Mouse (Mus musculus) hematopoietic stem cell, adult 5-6 weeks (primary cell): ENCODE measurements around the gene Prim1. TPM values are rescaled to one million over a fixed set of nuclear protein-coding genes. Genes with fewer than 3 reads are reported as not detected.
"Not testable (repeated sequence)": the region's sequence is repeated elsewhere in the genome, so short reads cannot be mapped to it uniquely, and the experiment has no call there.

ENCODE experiments used
- ATAC-seq, 2 experiments: fragments of 125-278 bp in 1 of 2; replicated peaks in 1 of 2; 2 replicates each; pipeline ENCODE4 v1.8.0; 2016 to 2017; ENCODE audit warnings: inconsistent platforms in 2 of 2, mild to moderate bottlenecking in 2 of 2, moderate number of reproducible peaks in 2 of 2, low read depth in 1 of 2, moderate TSS enrichment in 1 of 2; ENCODE audit not compliant: low FRiP score in 2 of 2, poor library complexity in 2 of 2, severe bottlenecking in 2 of 2, insufficient read depth in 1 of 2, low TSS enrichment in 1 of 2
- total RNA-seq: library from RNA; stranded (forward); fragments of 172-1452, 232-1000 nt; gene quantifications from 2 replicates; pipeline ENCODE4 v1.2.3, GENCODE M21; 2017

The Prim1 gene
- total RNA-seq, 1 experiment from 2014 or later: 108 TPM

DNA sequence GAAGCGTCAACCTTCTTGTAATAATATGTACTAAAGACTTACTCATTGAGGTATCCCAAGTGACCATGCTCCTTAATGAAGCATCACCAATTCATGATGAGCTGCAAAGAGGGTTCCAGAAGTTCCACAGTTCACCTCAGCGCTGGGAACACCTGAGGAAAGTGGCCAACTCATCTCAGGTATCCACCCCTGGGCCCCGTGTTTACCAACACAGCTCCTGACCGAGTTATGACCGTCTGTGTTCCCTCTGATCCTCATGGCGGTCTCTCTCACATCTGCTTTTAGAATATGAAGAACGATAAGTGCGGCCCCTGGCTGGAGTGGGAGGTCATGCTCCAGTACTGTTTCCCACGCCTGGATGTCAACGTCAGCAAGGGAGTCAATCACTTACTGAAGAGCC is 8.5 kb downstream of the Prim1 start:
- ATAC-seq: no peak

DNA sequence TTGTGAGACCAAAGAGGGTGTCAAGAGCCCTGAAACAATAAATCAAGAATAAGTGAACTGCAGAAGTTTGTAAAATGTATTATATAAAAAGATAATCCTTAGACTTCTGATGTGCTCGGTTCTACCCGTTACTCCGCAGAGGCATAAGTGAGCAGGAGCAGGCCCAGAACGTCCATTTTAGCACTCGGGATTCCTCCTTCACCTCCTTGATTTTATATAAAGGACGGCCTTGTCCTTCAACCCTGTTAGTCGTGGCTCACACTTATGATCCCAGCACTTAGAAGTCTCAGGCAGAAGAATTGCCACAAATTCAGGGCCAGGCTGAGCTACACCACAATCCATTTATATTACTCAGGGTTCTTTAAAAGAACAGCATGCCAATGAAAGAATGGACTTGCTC is 15.0 kb downstream of the Prim1 start:
- no peak for ATAC-seq

DNA sequence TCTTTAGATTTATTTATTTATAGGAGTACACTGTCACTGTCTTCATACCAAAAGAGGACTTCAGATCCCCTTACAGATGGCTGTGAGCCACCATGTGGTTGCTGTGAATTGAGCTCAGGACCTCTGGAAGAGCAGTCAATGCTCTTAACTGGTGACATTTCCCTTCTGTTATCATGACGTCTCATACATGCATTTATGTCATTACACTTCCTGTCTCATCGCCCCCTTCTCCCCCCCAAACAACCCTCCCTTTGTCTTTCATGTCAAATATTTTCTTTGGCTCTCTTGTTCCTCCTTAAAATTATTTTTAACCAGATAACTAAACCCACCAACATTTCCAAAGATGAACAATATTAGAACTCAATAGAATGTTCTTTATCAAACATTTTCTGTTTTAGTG is 15.9 kb downstream of the Prim1 start:
- ATAC-seq: no peak

DNA sequence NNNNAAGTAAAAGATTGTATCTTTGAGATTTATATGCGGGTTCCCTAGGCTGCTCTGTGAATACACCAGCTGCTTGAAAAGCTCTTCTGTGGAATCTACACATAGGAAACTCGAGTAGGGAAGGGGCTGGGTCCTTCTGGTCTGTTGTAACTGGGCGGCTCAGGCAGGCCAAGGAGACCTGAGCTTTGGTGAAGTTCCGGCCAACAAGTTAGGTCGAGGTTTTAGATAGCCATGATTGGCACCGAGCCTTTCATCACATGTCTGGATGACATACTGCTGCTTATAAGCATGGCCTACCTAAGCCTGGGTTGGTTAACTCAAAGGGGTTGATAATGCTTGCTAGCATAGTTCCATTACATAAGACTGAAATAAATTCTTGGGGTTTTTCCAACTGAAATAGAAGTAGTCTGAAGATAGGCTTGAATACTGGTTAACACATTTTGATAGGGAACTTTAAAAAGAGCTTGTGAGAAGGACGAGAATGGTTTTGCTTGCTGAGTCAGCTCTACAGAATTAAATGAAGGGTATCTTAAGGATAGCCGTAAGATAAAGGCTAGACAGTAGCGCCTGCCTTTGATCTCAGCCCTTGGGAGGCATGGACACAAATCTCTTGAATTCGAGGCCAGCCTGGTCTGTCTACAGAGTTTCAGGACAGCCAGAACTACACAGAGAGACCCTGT is 21.9 kb downstream of the Prim1 start:
- peak in 1 of 2 experiments; percentile 15; a peak in 1 of 4 replicates for ATAC-seq

DNA sequence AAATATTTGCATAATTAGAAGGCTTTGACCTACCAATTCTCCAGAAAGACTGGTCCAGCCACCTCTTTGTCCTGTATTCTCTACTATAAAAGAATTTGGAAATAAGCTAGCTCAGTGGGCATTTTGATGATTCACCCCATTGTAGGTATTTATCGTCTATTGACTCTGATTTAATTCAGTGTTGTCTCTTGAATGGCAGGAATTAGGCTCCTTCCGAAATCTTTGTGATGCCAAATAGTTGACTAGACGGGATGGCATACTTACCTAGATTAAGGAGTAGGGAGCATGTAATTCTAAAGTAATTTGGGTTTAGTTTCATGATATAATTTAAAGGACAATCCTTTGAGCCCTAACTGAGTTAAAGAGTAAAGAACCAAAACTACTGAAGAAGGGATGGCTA is 23.0 kb downstream of the Prim1 start:
- no peak for ATAC-seq

DNA sequence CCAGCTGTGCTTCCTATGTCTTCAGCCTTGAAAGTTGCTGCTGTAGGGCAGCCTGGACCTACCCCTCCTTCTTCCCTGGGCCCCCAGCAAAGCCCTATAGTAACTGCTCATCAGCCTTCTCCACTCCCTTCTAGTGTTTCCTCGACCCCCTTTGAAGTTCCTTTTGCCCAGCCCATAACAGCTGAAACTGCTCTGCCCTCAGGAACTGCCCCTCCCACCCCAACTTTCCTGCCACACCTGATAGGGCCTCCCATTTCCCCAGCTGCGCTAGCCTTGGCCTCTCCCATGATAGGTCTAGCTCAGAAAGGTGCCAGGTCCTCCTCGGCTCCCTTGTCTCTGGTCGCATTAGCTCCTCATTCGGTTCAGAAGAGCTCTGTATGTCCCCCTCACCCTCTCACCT is 24.2 kb downstream of the Prim1 start:
- ATAC-seq: no peak

DNA sequence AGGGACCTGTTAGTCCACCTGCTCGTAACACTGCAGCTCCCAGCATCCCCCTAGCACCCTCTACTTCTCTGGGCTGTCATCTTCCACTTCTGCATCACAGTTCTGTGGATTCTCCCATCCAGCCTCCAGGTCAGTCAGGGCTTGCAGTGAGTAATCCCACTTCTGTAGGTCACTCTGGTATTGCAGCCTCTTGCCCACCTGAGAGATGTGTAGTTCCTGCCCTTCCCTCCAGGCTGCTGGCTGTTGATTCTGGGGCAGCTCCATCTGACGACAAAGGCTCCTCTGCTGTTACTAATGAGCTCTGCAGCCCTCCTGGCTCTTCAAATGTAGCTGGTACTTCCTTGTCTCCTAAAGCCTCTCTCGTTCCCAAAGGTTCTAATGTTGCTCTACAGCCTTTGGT is 24.9 kb downstream of the Prim1 start:
- no peak for ATAC-seq

DNA sequence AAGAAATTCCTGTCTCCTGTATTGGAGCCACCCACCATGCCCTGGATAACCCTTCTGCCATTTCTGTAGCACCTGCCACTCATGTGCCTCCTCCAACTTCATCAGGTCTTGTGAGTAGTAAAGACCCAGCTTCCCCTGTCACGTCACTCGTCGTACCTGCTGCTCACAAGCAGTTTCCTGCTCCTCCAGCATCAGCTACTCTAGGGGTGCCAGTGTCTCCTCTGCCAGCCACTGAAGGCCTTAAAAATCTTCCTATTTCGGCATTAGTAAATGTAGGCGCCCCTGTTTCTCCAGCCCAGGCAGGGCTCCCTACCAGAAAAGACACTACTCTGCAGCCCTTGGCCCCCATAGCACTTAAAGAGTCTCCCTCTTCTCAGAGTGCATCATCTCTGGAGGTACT is 25.3 kb downstream of the Prim1 start:
- no peak for ATAC-seq

DNA sequence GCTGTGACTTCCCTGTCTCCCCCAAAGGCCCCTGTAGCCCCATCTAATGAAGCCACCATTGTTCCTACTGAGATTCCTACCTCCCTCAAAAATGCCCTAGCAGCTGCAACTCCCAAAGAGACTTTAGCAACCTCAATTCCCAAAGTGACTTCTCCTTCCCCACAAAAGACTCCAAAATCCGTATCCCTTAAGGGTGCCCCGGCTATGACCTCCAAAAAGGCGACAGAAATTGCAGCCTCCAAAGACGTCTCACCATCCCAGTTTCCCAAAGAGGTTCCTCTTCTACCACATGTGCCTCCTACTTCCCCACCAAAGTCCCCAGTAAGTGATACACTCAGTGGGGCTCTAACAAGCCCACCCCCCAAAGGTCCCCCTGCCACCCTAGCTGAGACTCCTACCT is 26.7 kb downstream of the Prim1 start:
- no peak for ATAC-seq

DNA sequence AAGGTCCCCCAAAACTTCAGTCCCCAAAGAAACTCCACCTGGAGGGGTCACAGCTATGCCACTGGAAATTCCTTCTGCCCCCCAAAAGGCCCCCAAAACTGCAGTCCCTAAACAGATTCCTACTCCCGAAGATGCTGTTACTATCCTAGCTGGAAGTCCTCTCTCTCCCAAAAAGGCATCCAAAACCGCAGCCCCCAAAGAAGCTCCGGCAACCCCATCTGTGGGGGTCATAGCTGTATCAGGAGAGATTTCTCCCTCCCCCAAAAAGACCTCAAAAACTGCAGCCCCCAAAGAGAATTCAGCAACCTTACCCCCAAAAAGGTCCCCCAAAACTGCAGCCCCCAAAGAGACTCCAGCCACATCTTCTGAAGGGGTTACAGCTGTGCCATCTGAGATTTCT is 27.5 kb downstream of the Prim1 start:
- no peak for ATAC-seq

DNA sequence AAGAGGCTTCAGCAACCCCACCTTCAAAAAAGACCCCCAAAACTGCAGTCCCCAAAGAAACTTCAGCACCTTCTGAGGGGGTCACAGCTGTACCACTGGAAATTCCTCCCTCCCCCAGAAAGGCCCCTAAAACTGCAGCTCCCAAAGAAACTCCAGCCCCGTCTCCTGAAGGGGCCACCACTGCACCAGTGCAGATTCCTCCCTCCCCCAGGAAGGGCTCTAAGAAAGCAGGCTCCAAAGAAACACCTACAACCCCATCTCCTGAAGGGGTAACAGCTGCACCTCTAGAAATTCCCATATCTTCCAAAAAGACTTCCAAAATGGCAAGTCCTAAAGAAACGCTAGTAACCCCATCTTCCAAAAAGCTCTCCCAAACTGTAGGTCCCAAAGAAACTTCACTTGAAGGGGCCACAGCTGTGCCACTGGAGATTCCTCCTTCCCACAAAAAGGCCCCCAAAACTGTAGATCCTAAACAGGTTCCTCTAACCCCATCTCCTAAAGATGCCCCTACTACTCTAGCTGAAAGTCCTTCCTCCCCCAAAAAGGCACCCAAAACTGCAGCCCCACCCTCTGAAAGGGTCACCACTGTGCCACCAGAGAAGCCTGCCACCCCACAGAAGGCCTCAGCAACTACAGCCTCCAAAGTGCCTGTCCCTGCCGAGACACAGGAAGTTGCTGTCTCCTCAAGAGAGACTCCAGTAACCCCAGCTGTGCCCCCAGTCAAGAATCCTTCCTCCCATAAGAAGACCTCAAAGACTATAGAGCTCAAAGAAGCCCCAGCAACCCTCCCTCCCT is 28.3 kb downstream of the Prim1 start:
- ATAC-seq: no peak

DNA sequence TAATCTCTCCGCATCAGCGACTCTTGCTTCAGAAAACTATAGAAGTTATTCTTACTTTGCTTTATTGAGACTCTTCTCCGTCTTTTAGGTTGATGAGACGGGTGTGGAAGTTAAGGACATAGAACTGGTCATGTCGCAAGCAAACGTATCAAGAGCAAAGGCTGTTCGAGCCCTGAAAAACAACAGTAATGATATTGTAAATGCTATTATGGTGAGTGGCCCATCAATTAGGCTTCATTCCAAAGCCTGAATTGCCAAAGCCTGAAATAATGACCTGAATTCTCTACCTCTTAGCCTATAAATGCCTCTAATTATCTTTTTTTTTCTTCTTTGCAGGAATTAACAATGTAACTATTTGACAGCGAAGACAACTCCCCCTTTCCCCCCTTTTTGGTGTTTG is 33.2 kb downstream of the Prim1 start:
- ATAC-seq: no peak

DNA sequence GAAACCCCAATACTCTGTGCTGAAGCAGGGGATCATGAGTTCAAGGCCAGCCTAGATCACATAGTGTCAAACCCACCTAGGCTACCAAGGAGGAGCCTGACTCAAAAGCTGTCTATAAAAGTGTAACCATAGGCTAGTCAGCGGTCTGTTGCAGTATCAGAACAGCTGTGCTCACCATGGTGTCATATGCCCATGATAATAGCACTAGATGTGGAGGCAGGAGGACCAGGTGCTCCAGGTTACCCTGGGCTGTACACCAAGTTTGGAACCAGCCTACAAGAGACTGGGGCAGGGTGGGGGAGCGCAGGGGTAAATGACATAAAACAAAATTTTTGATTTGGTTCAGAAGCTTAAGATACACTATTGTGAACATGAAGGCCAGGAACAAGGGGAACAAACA is 34.8 kb downstream of the Prim1 start:
- ATAC-seq: no peak

DNA sequence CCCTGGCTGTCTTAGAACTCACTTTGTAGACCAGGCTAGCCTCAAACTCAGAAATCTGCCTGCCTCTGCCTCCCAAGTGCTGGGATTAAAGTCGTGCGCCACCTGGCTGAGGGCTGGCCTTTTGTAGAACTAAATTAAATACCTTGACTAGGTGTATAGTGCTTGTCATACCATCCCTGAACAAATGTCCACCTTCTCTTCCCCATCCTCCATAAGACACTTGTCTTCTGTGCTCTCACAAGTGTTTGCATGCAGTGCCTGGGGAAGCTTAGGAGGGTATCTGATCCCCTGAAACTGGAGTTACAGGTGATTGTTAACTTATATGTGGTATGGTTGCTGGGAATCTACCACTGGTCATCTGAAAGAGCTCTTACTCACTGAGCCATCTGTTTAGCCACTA is 35.4 kb downstream of the Prim1 start:
- no peak for ATAC-seq

DNA sequence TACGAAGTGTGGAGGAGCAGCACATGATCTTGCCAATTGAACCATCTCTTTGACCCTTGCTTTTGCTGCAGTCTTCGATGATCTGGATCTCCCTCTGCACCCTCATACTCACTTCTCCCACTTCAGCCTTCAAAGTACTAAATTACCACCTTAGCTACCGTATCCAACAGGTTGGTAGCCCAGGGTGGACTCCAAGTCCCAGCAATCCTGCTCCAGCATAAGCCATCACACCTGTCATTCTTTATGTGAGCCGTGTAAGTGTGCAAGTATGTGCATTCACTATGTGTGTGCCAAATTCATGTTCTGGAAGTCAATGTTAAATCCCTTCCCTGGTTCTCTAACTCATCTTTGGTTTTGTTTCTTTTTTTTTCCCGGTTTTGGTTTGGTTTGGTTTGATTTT is 36.6 kb downstream of the Prim1 start:
- ATAC-seq: no peak

DNA sequence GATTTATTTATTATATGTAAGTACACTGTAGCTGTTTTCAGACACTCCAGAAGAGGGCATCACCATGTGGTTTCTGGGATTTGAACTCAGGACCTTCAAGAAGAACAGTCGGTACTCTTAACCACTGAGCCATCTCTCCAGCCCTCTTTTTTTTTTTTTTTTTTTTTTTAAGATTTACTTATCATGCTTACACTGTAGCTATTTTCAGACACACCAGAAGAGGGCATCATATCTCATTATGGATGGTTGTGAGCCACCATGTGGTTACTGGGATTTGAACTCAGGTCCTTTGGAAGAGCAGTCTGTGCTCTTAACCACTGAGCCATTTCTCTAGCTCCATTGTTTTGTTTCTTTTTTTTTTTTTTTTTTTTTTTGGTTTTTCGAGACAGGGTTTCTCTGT is 37.2 kb downstream of the Prim1 start:
- ATAC-seq: not testable (repeated sequence)

DNA sequence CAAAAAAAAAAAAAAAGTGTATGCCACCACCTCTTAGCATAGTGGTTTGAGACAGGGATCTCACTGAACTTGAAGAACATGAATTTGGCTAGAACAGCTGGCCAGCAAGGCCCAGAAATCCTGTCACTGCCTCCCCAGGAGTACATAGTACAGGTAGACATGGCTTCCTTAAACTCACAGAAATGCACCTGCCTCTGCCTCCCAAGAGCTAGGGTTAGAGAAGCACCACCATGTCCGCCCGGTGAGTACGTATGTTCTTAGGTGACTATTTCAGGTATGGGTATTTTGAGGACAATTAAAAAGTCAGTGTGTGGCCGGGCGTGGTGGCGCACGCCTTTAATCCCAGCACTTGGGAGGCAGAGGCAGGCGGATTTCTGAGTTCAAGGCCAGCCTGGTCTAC is 38.0 kb downstream of the Prim1 start:
- no peak for ATAC-seq

DNA sequence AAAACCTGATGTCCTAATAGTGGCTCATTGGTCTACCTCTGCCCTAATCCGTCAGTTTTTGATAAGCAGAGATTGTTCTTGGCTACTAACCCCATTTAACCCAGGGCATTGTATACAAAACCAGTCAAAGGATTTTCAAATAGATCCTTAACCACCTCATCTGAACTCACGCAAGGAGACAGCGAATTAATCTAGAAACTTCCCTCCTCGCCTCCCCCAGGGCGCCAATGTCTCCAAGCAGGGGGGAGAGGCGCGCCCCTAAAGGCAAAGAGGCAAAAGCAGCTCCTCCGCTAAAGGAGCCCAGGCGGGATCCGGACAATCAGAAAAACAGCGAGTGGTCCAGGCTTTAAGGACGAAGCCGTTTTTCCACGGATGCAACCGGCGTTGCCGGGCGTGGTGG is 43.2 kb downstream of the Prim1 start:
- 0 out of 4 replicates have a peak, but pooled peaks of 1 of the 2 experiments have one; percentile 13 for ATAC-seq

DNA sequence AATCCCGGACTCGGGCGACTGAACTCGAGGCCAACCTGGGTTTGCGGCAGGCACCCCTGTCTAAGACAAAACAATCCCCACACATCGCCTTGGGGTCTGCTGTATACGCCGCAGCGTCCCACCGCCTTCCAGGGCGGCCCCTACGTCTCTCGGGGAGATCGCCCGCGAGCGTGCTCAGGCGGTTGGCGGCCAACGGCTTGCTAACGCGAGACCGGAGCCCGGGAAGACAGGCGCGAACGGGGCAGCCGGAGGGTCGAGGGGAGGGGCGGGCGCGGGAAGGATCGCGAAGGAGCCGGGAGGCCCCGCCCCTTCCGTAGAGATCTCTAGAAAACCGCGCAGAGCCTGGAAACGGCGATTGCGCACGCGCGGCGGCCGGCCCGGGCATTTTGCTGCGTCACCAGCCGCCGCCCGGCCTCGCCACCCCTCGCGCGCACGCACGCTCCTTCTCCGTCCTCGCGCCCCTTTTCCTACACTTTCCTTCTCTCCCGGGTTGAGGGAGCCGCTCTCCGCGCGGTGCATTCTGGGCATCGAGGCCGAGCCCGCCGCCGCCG is 43.7 kb downstream of the Prim1 start, which contains the start of gene Ptges3:
Gene Ptges3 (plus strand): TSS at position 354 of the 551 bp plus-strand sequence.
- peak; percentile 76 to 85 for ATAC-seq
